Mouse (Mus musculus) embryo, embryonic 9.5 days (tissue): Measurements from ENCODE around the gene Dock2.
"Not testable (repeated sequence)": the region's sequence is repeated elsewhere in the genome, so short reads cannot be mapped to it uniquely, and the experiment has no call there.

Experiments
- DNase-seq: peaks from one replicate; pipeline ENCODE4 v3.0.0-alpha.2; 2017; ENCODE audit errors: extremely low spot score

Dock2 gene

GRCm38 (mm10) chr11:34290708-34291107, 493.0 kb downstream of the Dock2 start:
- no peak for DNase-seq

- no peak for DNase-seq
Observed at GRCm38 (mm10) chr11:34290265-34290664, 493.4 kb downstream of the Dock2 start.

DNA sequence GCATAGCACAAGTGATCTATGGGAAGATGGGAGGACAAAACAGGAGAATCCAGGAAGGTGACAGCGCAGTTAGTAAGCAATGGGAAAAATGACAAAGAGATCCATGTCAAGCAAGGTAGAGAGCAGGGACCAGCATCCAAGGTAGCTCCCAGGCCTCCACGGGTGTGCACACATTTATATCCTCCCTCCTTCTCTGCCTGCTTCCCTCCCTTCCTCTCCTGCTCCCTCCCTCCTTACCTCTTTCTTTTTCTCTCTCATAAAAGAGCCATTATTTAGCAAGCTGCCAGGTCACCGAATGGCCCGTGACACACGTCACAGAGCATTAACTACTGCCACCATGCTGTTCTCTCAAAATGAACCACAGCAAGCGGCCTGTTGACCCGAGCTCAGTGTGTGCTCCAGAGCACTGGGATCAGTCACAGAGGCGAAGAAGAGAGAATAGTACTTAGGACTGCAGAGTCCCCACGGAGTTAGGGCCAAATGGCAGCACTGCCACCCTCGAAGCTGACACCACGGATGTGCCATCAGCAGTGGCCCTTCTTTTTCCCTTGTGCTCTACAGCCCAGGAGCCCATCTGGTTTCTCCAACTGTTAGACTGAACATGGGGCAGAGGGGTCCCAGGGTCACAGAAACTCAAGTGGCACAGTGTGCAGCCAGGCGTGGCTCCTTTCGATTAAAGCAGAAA, 499.4 kb downstream of the Dock2 start:
- DNase-seq, result peak; percentile 28

GRCm38 (mm10) chr11:34277047-34277445, 506.6 kb downstream of the Dock2 start:
- DNase-seq, result no peak

DNA sequence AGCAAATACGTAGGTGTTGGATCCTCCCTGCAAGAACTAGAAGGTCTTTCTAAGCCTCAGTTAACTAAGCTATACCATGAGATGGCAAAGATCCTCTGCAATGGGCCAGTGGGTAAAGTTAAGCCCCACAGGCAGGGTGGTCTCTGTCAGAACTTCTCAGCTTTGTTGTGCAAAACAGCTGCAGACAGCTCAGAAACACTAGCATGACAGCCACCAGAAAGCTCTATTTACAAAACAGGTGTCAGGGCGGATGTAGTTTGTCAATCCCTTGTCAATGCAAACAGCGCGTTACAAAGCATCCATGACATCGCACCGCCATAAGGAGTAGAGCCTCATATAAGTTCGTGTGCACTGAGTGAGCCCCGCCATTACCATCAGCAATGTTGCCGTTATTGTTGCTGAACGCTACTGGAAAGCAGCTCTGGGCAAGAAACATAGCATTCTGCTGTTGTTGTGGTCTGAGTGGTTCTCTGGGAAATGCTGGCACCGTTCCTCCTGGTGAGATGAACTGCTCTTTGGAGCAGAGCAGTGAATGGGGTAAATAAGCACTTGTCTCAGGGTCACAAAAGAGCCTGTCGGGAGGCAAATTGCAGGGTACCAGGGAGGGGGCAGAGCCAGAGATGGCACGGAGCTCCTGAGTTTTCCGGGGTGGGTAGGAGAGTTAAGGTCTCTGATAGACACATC, 507.2 kb downstream of the Dock2 start:
- no peak for DNase-seq

DNA sequence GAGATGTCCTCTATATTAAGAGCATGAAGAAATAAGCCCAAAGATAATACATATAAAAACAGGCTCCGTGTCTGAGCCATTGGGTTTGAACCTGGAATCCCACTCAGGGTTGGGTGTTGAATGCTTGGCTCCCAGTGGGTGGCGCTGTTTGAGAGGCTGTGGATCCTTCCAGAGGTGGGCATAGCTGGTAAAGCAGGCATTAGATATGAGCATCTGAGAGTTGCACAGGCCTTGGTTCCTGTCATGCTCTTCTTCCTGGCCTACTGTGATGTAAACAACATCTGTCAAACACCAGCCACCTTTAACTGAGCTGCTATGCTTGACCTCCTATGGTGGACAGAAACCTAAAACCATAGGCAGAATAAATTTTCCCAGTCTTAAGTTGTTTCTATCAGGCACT, 507.8 kb downstream of the Dock2 start:
- no peak for DNase-seq

GRCm38 (mm10) chr11:34272016-34272415, 511.7 kb downstream of the Dock2 start:
- no peak for DNase-seq

GRCm38 (mm10) chr11:34264099-34264498, 519.6 kb downstream of the Dock2 start:
- no peak for DNase-seq

DNA sequence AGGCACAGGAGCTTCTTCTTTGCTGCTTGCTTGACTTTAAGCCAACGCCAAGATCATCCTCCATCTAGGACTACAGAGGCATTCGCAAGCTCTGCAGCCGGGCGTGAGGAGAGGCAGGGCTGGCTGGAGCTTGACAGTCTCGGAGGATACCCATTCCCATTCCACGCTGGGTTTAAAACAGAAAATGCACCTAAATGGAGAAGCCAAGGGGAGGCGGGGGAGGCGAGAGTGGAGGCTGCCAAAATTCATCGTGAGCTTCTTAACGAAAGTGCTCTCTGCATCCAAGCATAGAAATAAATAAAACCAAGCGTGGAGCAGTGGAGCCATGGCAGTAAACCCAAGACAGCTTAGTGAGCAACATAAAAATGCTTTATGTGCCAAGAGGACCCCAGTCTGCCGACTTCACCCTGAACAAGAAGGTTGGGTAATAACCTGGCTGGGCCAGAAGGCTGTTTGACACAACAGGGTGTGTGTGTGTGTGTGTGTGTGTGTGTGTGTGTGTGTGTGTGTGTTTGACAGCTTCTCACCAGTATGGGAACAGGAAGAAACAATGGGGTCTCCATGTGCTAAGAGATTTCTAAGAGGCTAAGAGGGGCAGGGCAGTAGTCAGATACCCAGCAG, 524.7 kb downstream of the Dock2 start:
- DNase-seq, result no peak

DNA sequence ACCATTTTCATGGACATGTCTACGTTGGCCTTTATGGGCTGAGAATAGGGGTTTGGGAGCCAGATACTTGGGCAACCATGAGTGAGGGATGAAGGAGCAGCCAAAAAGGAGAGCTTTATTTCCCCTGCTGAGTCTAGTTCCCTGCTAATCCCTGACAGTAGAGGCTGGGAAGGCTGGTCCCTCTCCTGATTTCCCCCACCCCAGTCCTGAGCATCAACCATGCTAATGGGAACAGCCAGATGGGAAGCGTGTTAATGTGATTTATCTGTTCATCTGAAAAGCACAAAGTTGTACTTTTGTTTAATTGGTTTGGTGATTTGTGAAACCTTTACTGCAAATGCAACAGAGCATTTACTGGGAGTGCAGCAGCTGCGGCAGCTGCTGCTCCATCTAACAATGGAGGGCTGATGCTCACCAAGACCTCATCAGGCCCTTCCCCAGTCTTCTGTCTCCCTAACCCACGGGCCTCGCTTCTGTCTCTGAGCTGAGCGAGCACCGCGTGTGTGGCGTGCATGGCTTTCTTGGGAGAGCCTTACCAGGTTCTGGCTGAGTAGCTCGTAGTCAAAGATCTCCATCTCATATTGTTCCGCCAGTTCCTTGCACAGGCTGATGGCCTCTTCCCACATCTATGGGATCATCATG, 526.0 kb downstream of the Dock2 start:
- no peak for DNase-seq

- DNase-seq, result no peak
Observed at GRCm38 (mm10) chr11:34242979-34243378, 540.7 kb downstream of the Dock2 start.

DNA sequence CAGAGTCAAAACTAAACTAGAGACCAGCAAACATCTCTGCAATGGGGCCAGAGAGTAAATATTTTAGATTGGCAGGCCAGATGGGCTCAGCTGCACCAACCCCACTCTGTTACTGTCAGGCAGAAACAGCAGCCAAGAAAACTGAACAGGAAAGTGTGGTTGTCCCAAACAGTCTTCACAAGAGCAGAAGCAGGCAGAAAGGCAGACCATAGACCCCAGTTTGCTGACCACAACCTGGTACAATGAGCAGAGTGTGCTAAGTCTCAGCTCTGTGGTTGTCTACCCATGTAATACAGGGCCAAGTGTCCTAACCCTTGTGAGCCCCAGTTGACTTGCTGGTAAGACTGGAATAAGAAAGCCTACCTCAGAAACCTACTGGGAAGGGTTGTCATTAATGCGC, 543.4 kb downstream of the Dock2 start:
- DNase-seq, result no peak

GRCm38 (mm10) chr11:34239691-34240090, 544.0 kb downstream of the Dock2 start:
- DNase-seq, result no peak

DNA sequence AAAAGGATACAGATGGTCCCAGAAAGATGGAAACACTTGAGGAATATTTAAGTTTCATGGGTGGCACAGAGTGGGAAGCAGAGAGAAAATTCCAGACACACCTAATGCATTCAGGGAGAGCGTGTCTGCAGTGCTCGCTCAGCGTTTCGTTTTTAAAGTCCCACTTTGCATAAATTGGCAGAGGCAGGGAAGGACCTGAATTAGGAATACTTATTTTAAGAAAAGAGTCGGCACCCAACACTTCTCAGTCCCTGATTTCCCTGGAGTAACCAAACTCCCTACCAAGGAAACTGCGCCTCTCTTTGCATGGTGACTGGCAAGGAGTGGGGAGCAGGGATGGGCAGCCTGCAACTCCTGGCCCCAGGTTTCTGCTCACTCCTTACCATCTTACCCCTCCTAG, 546.8 kb downstream of the Dock2 start:
- no peak for DNase-seq

DNA sequence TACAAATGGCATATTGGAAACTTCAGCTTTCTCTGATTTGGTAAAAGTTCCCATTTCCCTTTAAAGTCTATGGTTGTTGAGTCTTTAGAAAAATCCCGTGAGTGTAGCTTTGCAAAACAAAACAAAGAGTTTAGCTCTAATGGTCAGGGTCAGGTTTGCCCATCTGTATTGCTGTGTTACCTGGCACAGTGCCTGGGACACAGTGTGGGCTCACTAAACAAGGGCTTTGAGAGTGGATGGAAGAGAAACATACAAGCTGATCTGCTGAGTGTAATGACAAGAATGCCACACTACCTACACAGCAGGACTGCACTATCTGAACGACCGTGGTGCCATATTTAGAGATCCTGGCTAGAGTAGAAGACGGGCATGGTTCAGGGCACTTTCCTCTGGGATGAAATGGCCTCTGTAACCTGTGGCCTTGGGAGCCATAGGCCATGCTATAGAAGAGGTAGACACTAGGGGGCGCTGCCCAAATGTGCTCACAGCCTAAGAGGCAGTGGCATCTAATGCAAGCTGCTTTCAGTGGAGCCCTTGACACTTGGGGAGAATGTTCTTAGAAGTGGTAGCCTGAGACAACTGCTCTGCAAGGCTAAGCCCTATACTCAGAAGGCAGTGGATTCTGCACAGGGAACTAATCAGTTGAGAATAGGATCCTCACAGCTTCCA, 547.5 kb downstream of the Dock2 start:
- DNase-seq, result peak; percentile 51

GRCm38 (mm10) chr11:34228758-34229364, 554.8 kb downstream of the Dock2 start:
- peak; percentile 78 for DNase-seq

DNA sequence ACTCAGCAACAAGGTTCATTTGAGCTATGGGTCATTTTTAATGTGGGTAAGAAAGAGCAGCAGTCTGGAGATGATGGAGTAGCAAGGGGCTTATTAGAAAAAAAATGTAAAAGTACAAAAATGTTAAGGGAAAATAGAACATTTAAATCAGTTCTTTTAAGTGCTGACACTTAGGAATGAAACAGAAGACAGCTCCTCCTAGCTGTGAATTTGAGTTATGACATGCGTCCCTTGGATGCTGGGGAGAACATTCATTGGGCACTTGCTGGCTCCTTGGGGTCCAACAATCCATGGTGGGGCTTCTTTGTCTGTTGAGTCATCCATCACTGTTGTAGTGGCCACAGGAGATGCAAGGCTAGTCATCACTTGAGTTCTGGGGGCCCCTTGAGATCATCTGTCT, 556.5 kb downstream of the Dock2 start:
- peak; percentile 7 for DNase-seq

DNA sequence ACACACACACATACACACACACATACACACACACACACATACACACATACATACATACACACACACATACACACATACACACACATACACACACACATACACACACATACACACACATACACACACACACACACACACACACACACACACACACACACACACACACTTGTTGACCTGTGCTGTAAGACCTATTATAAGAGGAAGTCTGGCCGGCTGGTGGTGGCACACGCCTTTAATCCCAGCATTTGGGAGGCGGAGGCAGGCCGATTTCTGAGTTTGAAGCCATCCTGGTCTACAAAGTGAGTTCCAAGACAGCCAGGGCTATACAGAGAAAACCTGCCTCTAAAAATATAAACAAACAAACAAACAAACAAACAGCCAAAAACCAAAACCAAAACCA, 563.1 kb downstream of the Dock2 start:
- DNase-seq, result not testable (repeated sequence)

GRCm38 (mm10) chr11:34212853-34213252, 570.8 kb downstream of the Dock2 start:
- DNase-seq, result peak; percentile 73

DNA sequence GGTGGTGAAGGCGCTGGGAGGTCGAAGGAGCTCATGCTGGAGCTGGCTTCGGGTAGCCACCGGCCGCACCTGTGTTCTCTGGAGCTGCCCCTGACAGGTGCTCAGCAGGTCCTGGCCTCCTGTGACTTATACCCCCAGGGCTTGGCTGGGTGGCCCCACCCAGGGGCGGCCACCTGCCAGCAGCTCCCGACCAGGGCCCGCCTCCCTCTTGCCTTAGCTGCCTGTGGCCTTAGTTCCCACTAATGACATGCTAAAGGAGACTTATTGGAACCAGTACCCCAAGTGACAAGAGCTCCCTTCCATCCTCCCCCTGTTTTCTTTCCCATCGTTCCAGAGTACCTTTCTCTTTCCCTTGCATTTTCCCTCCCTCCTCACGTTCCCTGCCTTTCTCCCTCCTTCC, 575.7 kb downstream of the Dock2 start, which contains the start of gene Foxi1:
Foxi1 (minus strand) TSS at position 101 of the 400 bp plus-strand sequence.
- no peak for DNase-seq

DNA sequence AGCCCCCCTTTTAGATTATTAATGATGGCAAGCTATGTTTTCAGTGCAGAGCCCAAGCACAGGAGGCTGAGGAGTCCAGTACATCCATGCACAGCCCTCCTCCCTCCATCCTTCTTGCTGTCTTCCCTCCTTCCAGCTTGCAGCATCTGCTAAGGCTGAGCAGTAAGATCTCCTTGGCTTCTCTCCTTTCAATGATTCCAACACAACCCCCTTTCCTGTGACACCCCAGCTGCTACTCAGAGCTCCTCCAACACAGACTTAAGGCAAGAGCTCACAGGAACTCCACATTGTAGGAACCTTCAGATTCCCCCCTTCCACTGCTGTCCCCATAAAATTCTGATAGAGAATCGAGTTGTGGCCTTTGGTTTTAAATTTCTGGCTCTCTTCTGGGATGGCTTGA, 580.9 kb downstream of the Dock2 start:
- no peak for DNase-seq

GRCm38 (mm10) chr11:34195142-34195541, 588.5 kb downstream of the Dock2 start:
- DNase-seq, result no peak
